Mouse (Mus musculus) spleen, adult 2 months (tissue): ENCODE results near the gene Alas2.

Source experiments
- CTCF ChIP-seq: fragments of 200-500 bp; IDR thresholded peaks from 2 replicates; pipeline ENCODE4 v1.5.1; 2011; ENCODE audit warnings: mild to moderate bottlenecking, inconsistent platforms; ENCODE audit not compliant: insufficient read depth, insufficient read length, insufficient replicate concordance; ENCODE audit errors: extremely low read depth
- POLR2A ChIP-seq: fragments of 200-500 bp; IDR thresholded peaks from 2 replicates; pipeline ENCODE4 v1.6.1; 2011; ENCODE audit warnings: low read depth, low read length, inconsistent platforms

GRCm38 (mm10) chrX:150510631-150511030 lies 36.5 kb upstream of the Alas2 start:
- no peak for TF ChIP-seq CTCF
- TF ChIP-seq POLR2A: no peak
